Mouse (Mus musculus): ENCODE data around the gene Ptpn3.
"Not testable (repeated sequence)": the region's sequence is repeated elsewhere in the genome, so short reads cannot be mapped to it uniquely, and the experiment has no call there.

The Ptpn3 gene

GRCm38 (mm10) chr4:57228601-57229520 is 72.8 kb downstream of the Ptpn3 start:
- no peak for DNase-seq (ENCODE audit: low spot score in 2 of 2)

DNA sequence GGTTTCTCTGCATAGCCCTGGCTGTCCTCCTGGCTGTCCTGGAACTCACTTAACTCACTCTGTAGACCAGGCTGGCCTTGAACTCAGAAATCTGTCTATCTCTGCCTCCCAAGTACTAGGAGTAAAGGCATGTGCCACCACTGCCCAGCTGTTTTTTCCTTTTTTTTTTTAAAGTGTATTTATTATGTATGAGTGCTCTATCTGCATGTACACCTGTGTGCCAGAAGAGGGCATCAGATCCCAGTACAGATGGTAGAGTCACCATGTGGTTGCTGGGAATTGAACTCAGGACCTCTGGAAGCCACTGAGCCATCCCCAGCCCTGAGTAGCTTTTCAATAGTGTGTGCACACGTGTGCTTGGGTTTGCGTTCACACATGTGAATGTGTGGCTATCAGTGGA is 76.9 kb downstream of the Ptpn3 start:
- DNase-seq (ENCODE audit: low spot score in 2 of 2) = no peak

DNA sequence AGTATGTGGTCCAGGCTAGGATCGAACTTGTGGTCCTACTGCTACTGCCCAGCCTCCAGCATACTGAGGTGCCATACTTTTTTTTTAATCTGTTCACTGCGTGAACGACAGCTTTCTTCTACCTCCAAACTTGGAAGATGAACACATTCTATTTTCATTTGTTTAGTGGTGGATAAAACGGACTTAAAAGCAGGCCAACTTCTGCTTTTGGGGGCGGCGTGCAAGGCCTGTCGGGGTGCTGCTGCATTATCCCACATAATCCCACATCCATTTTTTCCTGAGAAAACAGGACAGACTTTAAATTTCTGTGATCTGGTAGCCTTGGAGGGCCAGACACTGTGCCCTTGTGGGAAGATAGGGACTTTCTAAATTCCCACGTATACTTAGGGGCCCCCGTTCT is 83.9 kb downstream of the Ptpn3 start:
- no peak for DNase-seq (ENCODE audit: low spot score in 2 of 2)

DNA sequence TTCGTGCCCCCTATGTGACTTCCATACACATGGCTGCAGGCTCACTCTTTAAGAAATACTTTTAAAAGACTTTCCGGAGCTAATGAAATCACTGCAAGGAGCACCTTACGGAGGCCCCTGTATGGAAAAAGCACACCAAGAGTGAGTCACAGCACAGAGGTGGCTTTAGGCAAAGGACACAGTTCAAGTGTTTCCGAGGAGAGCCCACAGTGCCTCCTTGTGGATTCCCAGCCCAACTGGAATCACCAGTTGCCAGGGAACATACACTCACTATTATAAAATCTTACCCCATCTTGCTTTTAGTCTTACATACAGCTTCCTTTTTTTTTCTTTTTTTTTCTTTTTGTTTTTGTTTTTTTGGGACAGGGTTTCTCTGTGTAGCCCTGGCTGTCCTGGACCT is 85.1 kb downstream of the Ptpn3 start:
- DNase-seq (ENCODE audit: low spot score in 2 of 2) = no peak

DNA sequence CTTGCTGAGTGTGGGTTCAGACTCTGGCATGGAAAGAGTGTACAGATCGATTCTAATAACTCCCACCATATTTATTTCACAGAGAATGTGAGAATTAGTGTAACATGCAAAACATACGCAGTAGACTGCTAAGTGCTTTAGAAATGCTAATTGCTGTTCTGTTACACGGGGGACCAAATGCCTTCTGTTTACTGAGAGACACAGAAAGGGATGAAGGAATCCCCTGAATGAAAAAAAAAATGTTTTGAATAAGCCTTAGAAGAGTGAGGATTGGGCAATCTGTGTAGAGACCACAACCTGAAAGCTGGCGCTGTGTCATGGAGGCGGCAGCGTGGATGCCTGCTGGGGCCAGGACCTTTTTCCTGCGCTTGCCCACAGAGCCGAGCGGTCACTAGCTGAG is 86.8 kb downstream of the Ptpn3 start:
- DNase-seq (ENCODE audit: low spot score in 2 of 2) = no peak

- DNase-seq (ENCODE audit: low spot score in 2 of 2) = no peak
Measured at GRCm38 (mm10) chr4:57214114-57214513, 87.5 kb downstream of the Ptpn3 start.

DNA sequence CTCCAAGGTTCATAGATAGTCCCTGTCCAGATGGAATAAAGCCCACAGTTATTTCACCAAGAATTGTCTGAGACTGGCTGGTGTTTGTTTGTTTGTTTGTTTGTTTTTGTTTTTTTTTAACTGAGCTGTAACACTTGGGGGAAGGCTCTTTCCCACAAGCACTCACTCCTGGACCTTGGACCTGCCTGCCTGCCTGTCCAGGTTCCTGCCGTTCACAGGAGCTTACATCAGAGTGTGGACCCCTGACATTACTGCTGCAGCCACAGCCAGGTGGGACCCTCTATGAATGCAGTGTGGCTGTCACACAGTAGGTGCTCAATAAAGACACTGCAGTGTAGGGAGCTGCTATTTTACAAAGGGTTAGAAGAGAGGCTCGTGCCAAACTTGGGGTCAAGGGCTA is 89.9 kb downstream of the Ptpn3 start:
- DNase-seq (ENCODE audit: low spot score in 2 of 2) = no peak

DNA sequence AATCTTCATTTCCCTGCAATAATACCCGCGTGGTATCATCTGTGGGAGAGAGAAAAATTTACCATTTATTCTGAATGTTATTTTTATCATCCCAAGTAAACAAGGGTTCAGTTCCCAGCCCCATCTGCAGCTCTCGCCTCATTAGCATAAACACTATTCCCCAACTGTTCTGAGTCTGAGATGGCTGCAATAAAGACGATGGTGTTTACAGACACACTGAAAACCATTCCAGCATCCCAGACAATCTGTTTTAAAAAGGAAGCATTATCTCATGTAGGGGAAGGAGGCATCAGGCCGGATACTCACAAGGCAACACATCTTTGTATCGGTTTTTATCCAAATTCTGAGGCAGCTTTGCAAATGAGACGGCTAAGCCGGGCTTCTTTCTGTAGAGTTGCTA is 95.7 kb downstream of the Ptpn3 start:
- DNase-seq (ENCODE audit: low spot score in 2 of 2) = no peak

- no peak for DNase-seq (ENCODE audit: low spot score in 2 of 2)
Measured at GRCm38 (mm10) chr4:57204780-57205179, 96.9 kb downstream of the Ptpn3 start.

DNA sequence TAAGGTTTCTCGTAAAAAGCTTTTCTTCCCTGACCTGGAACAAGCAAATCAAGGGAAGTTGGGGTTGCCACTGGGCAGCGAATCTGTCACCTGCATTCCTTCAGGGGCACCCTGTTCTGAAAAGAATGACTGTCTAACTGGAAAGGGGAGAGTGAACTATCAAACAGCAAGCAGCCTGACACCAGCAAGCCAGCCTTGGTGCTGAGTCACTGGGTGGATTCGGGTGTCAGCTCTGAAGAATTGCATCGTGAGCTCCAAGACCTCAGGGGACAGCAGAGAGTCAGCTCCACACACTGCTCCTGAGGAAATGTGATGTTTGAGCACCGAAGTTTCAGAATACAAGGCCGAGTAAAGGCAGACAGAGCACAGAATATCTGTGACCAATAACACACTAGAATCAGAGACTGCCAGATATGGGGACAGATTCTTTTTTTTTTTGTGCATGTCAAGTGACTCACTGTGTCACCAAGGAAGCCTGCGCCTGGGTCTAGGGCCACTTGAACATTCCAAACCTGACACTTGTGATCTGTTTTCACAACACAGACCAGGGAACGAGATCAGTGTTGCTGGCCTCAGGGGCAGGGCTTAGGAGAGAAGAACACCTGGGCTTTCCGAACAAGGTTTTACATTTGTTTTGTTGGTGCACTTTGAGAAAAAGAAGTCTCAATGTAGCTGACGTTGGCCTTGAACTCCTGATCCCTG is 98.8 kb downstream of the Ptpn3 start:
- no peak for DNase-seq (ENCODE audit: low spot score in 2 of 2)

DNA sequence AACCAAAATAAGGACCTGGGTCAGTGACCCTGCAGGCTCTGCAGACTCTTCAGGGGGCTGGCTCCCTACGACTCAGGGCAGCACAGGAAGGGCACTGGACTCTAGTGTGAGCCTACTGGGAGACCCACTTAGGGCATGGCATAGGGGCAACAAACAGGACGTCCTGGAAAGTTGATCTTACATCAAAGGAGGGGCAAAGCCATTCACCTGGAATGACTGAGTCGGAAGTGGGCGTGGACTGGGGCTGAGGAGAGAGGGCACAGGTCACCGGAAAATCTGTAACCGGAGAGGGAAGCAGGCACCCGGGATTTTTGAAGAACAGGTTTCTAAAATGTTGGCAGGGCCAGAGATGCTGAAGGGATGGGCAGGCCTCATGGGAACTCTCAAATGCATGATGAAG is 99.5 kb downstream of the Ptpn3 start:
- no peak for DNase-seq (ENCODE audit: low spot score in 2 of 2)

DNA sequence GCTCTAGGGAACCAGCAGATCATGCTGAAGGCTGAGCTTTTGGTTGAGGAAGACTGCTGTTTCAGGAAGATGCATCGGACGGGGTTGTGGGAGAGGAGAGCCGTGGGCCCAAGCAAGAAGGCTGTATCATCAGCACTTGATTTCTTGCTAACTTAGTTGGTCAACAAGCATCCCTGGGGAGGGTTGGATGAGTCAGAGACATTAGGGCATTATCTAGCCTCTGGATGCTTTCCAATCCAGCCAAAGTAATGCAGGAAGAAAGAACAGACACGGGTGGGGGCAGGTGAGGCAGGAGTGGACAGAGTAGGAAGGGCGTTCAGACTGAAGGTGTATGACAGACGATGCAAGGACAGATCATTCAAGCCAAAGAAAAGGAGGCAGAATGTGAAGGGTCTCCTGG is 101.0 kb downstream of the Ptpn3 start:
- no peak for DNase-seq (ENCODE audit: low spot score in 2 of 2)

DNA sequence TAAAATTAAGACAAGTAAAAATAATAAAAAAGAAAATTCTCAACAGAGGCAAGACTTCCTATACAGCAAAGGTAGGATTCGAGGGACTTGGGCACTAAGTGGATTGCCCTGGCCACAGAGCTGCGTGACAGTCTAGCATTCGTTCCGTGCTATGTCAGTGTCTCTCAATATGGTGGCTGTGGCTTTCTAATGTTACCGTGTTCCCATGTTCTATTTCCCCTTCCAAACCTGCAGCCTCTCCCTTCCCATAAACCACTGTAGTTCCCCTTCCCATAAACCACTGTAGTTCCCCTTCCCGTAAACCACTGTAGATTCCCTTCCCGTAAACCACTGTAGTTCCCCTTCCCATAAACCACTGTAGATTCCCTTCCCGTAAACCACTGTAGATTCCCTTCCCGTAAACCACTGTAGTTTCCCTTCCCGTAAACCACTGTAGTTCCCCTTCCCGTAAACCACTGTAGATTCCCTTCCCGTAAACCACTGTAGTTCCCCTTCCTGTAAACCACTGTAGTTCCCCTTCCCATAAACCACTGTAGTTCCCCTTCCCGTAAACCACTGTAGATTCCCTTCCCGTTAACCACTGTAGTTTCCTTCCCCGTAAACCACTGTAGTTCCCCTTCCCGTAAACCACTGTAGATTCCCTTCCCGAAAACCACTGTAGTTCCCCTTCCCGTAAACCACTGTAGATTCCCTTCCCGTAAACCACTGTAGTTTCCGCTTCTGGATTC is 102.8 kb downstream of the Ptpn3 start:
- DNase-seq (ENCODE audit: low spot score in 2 of 2) = not testable (repeated sequence)

- no peak for DNase-seq (ENCODE audit: low spot score in 2 of 2)
Measured at GRCm38 (mm10) chr4:57191543-57192283, 109.9 kb downstream of the Ptpn3 start.

DNA sequence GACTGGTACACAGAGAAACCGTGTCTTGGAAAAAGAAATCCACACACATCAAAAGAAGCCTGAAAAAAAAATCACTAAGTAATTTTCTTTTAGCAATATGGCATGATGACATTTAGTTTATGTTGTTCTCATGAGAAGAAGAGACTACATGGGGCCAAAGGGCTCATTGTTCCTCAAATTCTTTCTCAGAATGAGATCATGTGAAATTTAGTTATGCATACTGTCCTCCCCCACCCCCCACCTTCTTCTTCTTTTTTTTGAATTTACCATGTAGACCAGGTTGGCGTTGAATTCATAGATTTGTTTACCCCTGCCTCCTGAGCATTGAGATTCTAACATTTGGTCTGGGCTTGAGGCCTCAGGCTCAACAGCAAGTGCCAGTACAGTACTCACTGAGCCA is 111.8 kb downstream of the Ptpn3 start:
- no peak for DNase-seq (ENCODE audit: low spot score in 2 of 2)

DNA sequence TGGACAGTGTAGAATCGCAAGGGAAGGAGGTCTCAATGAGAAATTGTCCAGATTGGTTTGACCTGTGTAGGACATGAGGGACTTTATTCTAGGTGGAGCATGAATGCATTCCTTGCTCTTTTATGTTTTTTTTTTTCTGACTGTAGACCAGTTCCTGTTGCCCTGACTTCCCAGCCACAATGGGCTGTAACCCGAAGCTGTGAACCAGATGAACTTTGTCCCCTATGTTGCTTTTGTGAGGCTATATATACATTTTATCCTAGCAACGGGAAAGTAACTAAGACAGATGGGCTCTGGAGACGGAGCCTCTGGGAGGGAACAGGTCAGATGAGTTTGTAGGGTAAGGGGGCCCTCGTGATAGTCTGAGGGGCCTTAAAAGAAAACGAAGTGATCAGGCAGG is 115.6 kb downstream of the Ptpn3 start:
- DNase-seq (ENCODE audit: low spot score in 2 of 2) = no peak

GRCm38 (mm10) chr4:57185462-57185861 is 116.2 kb downstream of the Ptpn3 start:
- DNase-seq (ENCODE audit: low spot score in 2 of 2) = no peak

DNA sequence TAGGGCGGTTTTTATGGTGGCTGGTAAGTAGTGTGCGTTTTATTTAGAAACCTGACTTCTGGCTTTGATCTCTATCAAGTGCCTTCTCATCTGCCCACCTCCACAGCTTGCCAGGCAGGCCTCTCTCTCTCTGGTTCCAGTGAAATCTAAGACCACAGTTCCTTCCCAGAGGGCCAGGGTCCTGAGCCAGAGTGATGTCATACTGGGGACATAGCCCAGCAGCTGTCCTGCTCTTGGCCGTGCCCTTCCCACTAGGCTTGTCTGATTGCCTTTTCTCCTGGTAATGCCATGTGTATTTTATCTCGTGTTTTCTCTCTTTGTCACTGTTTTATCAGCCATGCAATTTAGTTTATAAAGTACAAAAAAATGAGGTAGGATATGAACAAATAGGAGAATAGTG is 118.1 kb downstream of the Ptpn3 start:
- DNase-seq (ENCODE audit: low spot score in 2 of 2) = no peak

DNA sequence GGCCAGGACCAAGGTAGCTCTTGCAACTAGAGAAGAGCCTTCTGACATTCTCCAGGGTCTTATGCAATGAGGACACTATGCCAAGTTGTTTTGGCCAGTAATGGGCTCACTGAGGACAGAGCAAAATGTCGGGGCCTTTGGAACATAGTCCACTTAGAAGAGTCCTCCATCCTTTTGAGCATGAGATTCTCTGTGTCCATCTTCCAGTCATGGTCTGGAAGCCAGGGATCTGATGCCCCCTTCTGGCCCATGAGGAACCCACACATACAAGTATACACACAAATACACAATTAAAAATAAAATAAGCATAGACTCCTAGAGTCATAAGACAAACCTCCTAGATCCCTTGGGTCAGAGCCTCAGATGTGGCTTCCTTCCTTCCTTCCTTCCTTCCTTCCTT is 120.1 kb downstream of the Ptpn3 start:
- no peak for DNase-seq (ENCODE audit: low spot score in 2 of 2)

DNA sequence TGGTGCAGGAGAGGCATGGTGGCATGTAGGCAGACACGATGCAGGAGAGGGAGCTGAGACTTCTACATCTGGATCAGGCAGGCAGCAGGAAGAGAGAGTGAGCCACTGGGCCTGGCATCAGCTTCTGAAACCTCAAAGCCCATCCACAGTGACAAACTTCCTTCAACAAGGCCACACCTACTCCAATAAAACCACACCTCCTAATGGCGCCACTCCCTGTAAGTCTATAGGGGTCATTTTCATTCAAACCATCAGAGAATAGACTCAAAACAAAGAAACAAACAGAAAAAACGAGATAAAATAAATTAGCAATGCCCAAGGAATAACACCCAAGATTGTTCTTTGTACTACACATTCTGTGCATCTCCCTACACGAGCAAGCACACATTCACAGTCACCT is 122.8 kb downstream of the Ptpn3 start:
- no peak for DNase-seq (ENCODE audit: low spot score in 2 of 2)

DNA sequence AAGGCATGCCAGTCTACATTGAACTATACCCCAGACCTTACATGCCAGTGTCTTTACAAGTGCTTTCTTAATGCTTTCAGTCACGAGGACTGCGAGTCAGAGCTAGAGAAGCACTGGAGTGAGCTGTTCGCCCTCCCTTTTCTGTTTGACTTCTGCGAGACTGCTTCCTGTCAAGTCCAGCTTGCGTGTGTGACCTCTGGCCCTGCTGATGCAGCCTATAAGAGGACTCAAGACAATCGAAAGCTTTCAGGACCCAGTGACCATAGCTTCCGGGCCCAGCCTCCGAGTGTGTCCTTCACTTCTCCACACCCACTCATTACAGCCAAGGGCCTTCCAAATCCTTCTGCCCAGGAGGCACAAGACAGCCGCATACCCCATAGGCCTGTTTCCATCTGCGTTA is 126.3 kb downstream of the Ptpn3 start:
- no peak for DNase-seq (ENCODE audit: low spot score in 2 of 2)

DNA sequence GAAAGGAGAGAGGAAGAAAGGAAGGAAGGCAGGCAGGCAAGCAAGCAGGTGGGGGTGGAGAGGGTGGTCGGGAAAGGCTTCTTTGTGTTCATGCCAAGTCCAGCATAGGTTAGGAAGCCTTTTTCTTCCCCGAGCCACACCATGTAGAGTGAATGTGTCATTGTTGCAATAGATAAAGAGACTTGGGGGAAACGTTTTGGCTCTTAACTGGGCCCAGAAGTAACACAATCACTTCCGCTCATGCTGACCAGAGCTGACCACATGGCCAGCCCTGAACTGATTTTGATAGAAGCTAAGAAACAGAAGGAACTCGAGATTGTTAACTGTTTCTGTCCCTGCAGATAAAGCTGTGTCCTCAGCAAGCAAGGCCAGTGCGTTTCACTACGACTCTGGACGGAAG is 128.8 kb downstream of the Ptpn3 start:
- no peak for DNase-seq (ENCODE audit: low spot score in 2 of 2)
